In genomic region chr8:121765594-121766138, GRCm38 (mm10) we compare ENCODE assay signal across 23 mouse cellular contexts. TPM values are rescaled to one million over a fixed set of nuclear protein-coding genes. Genes with fewer than 3 reads are reported as not detected.
DNase-seq lines count a peak whose midpoint lies in the region; ATAC-seq and TF ChIP-seq lines count a peak whose summit lies in the region.
"Had no signal": no experiment of that assay in that cellular context is flagged by ENCODE, and none has a peak within 500 bp of the region (broad histone marks: within the 10 kb centered on the region; RNA-seq: fewer than 3 reads in every experiment).

No protein-coding gene starts in this region.

- WGBS in midbrain, embryonic 11.5 days = 89% methylated on average over 7 of the region's 7 CpGs
- 82% methylated on average over 7 of the region's 7 CpGs for WGBS in midbrain, embryonic 13.5 days

- H3K4me1 ChIP-seq in midbrain, embryonic 11.5 days (ENCODE audit: control insufficient read depth, insufficient read depth, low read length) = peaks cover under 1% of the 10 kb centered on the region; the same call in 1 of the 2 replicates
- H3K4me1 ChIP-seq in midbrain, embryonic 13.5 days (replicated peaks) = peaks cover 28% of the 10 kb centered on the region
- H3K4me1 ChIP-seq: embryonic facial prominence, embryonic 12.5 days had no signal

- peak; percentile 61 for DNase-seq in adrenal gland, postnatal 10 days
- no peak for DNase-seq in adrenal gland, adult 2 months
- peak; percentile 46 for DNase-seq in gastrocnemius, adult 2 months
- no peak for DNase-seq in gastrocnemius, postnatal 10 days
- DNase-seq in midbrain, embryonic 11.5 days (ENCODE audit: low spot score, missing footprints) = peak; percentile 21
- DNase-seq in testis, postnatal 10 days (ENCODE audit: low spot score) = no peak
- DNase-seq: B cell, adult 2 months; cerebellum, adult 11-12 months; cerebellum, adult 9-10 months; cerebellum, postnatal 25 days; gastrocnemius, postnatal 36 days; heart, adult 18-20 months; heart, postnatal 10 days; heart, postnatal 4 days had no signal

- ATAC-seq in midbrain, embryonic 11.5 days (ENCODE audit: low FRiP score) = no peak
- ATAC-seq in midbrain, embryonic 13.5 days = no peak
- ATAC-seq: CD4-positive, CD25-positive, alpha-beta regulatory T cell, adult 4 months; forebrain, embryonic 15.5 days; hindbrain, embryonic 16.5 days; inflammation-experienced regulatory T-cells, adult 6 months had no signal

- TF ChIP-seq CTCF in gastrocnemius, adult 2 months (IDR thresholded peaks at IDR 0.05) = no peak

- no peak overlapping the region for H3K9ac ChIP-seq in midbrain, embryonic 11.5 days (ENCODE audit: low read length)
- H3K9ac ChIP-seq in midbrain, embryonic 13.5 days (replicated peaks) = no peak overlapping the region
- H3K9ac ChIP-seq: embryonic facial prominence, embryonic 12.5 days; forebrain, embryonic 15.5 days; hindbrain, embryonic 12.5 days had no signal

- no peak overlapping the region for H3K4me2 ChIP-seq in midbrain, embryonic 11.5 days
- no peak overlapping the region for H3K4me2 ChIP-seq in midbrain, embryonic 13.5 days (replicated peaks)
- H3K4me2 ChIP-seq: embryonic facial prominence, embryonic 12.5 days; forebrain, embryonic 15.5 days; hindbrain, embryonic 12.5 days had no signal

- H3K36me3 ChIP-seq in midbrain, embryonic 11.5 days (ENCODE audit: control insufficient read depth, insufficient read depth, low read length) = no peaks in the 10 kb centered on the region
- no peaks in the 10 kb centered on the region for H3K36me3 ChIP-seq in midbrain, embryonic 13.5 days
- H3K36me3 ChIP-seq: embryonic facial prominence, embryonic 12.5 days; forebrain, embryonic 15.5 days; G1E; heart, embryonic 10.5 days; hindbrain, embryonic 12.5 days had no signal

- H3K27ac ChIP-seq in gastrocnemius, adult 2 months = no peak overlapping the region
- no peak overlapping the region for H3K27ac ChIP-seq in midbrain, embryonic 11.5 days (ENCODE audit: low read depth, low read length)
- no peak overlapping the region for H3K27ac ChIP-seq in midbrain, embryonic 13.5 days
- H3K27ac ChIP-seq: embryonic facial prominence, embryonic 12.5 days; forebrain, embryonic 15.5 days; heart, embryonic 10.5 days; hindbrain, embryonic 12.5 days had no signal

- no peaks in the 10 kb centered on the region for H3K27me3 ChIP-seq in midbrain, embryonic 11.5 days (ENCODE audit: control insufficient read depth, insufficient read depth, low read length)
- H3K27me3 ChIP-seq in midbrain, embryonic 13.5 days = no peaks in the 10 kb centered on the region
- H3K27me3 ChIP-seq: embryonic facial prominence, embryonic 12.5 days; forebrain, embryonic 15.5 days had no signal

- intact Hi-C loops in gastrocnemius, adult 2 months (cut with DNase I) = no loop called here

- H3K4me3 ChIP-seq in gastrocnemius, adult 2 months = no peak overlapping the region
- H3K4me3 ChIP-seq in midbrain, embryonic 11.5 days (ENCODE audit: low read depth, low read length) = no peak overlapping the region
- no peak overlapping the region for H3K4me3 ChIP-seq in midbrain, embryonic 13.5 days (replicated peaks)
- H3K4me3 ChIP-seq: embryonic facial prominence, embryonic 12.5 days; forebrain, embryonic 15.5 days; heart, embryonic 10.5 days; hindbrain, embryonic 12.5 days had no signal

- no peaks in the 10 kb centered on the region for H3K9me3 ChIP-seq in midbrain, embryonic 11.5 days (ENCODE audit: control insufficient read depth, low read length)
- no peaks in the 10 kb centered on the region for H3K9me3 ChIP-seq in midbrain, embryonic 13.5 days
- H3K9me3 ChIP-seq: embryonic facial prominence, embryonic 12.5 days; forebrain, embryonic 15.5 days; G1E; heart, embryonic 10.5 days; hindbrain, embryonic 12.5 days had no signal

RNA-seq across cellular contexts. Expression of gene Jph3, which starts 36.2 kb away (rescaled TPM):
- total RNA-seq in adrenal gland, postnatal 10 days (2021) = 1 to 10 TPM; 2.7 to 4.6 TPM
- 1 to 10 TPM; 1.6 to 2.2 TPM for total RNA-seq in adrenal gland, adult 2 months (2021)
- polyA plus RNA-seq in adrenal gland, adult 2 months (2012; rRNA removed) = 3.1 TPM in 2 replicates
- total RNA-seq in gastrocnemius, adult 2 months (2021) = not detected
- under 1 TPM; 0.14 to 0.16 TPM for total RNA-seq in gastrocnemius, postnatal 10 days (2021)
- polyA plus RNA-seq in midbrain, embryonic 11.5 days (2014; fragmentation: Nextera tagmentation; extraction: Ambion mirVana) = 10.2 and 10.4 TPM in 2 replicates
- 62.3 and 65.4 TPM in 2 replicates for polyA plus RNA-seq in midbrain, embryonic 13.5 days (2015; fragmentation: Nextera tagmentation; extraction: Ambion mirVana)
- total RNA-seq: gastrocnemius, postnatal 36 days; heart, postnatal 10 days had no signal
- polyA plus RNA-seq: G1E; inflammation-experienced regulatory T-cells, adult 6 months had no signal

Comparison
In these comparisons a context has a peak if more than half of its experiments do, and no peak if none do; other contexts are left out.
1. DNase-seq: peak in adrenal gland, postnatal 10 days (single experiment), gastrocnemius, adult 2 months (single experiment) and midbrain, embryonic 11.5 days (single experiment); none in adrenal gland, adult 2 months (single experiment), gastrocnemius, postnatal 10 days (single experiment) and testis, postnatal 10 days (single experiment).